Mouse (Mus musculus) lung, adult 2 months (tissue): Measurements from ENCODE around the gene Tyro3.

Source experiments
- CTCF ChIP-seq: fragments of 200-500 bp; IDR thresholded peaks from 2 replicates; pipeline ENCODE4 v1.5.1; 2011; ENCODE audit warnings: mild to moderate bottlenecking, low read length, control low read depth; ENCODE audit not compliant: insufficient read depth
- POLR2A ChIP-seq: fragments of 200-500 bp; IDR thresholded peaks from 2 replicates; pipeline ENCODE4 v1.6.1; 2011; ENCODE audit warnings: low read depth, mild to moderate bottlenecking, control low read depth, low read length, borderline replicate concordance; ENCODE audit errors: extremely low read depth

GRCm38 (mm10) chr2:119830579-119830978 is 33.0 kb downstream of the Tyro3 start:
- no peak for TF ChIP-seq POLR2A
- peak; percentile 39; the same call in 1 of the 2 replicates for TF ChIP-seq CTCF
